Mouse (Mus musculus) megakaryocyte-erythroid progenitor cell, adult 5-6 weeks (primary cell): Measurements from ENCODE around the gene Slc26a10. TPM values are rescaled to one million over a fixed set of nuclear protein-coding genes. Genes with fewer than 3 reads are reported as not detected.
"Not testable (repeated sequence)": the region's sequence is repeated elsewhere in the genome, so short reads cannot be mapped to it uniquely, and the experiment has no call there.

Experiments
- ATAC-seq: replicated peaks from 2 replicates; pipeline ENCODE4 v1.8.0; 2016; ENCODE audit warnings: mild to moderate bottlenecking, inconsistent platforms; ENCODE audit not compliant: severe bottlenecking, poor library complexity, low FRiP score, low TSS enrichment
- total RNA-seq, 2 experiments: library from RNA; stranded (forward) in 1 of 2; stranded (reverse) in 1 of 2; fragments of 200-1000, 215-1000 nt in 1 of 2; fragments of >200 nt in 1 of 2; fragmentation: Nextera tagmentation in 1 of 2; gene quantifications; 2 replicates each; pipeline ENCODE4 v1.2.3; 2014 to 2017

Slc26a10 gene
- total RNA-seq, 2 experiments from 2014 or later = 1.8 TPM; not detected in 1

- no peak for ATAC-seq
Observed at GRCm38 (mm10) chr10:127199474-127199873, 19.0 kb upstream of the Slc26a10 start.

GRCm38 (mm10) chr10:127199068-127199467, 18.6 kb upstream of the Slc26a10 start:
- no peak for ATAC-seq

- no peak for ATAC-seq
Observed at GRCm38 (mm10) chr10:127198492-127198891, 18.0 kb upstream of the Slc26a10 start.

GRCm38 (mm10) chr10:127197505-127198110, 17.2 kb upstream of the Slc26a10 start:
- no peak for ATAC-seq

GRCm38 (mm10) chr10:127197104-127197503, 16.7 kb upstream of the Slc26a10 start:
- no peak for ATAC-seq

GRCm38 (mm10) chr10:127196392-127196791, 15.9 kb upstream of the Slc26a10 start:
- no peak for ATAC-seq

- no peak for ATAC-seq
Observed at GRCm38 (mm10) chr10:127195328-127196129, 15.1 kb upstream of the Slc26a10 start, which contains the start of gene Dtx3. Gene Dtx3 (minus strand): TSS chr10:127195728.

- ATAC-seq = no peak
Observed at GRCm38 (mm10) chr10:127194428-127195327, 14.2 kb upstream of the Slc26a10 start.

GRCm38 (mm10) chr10:127193011-127193410, 12.6 kb upstream of the Slc26a10 start:
- no peak for ATAC-seq

GRCm38 (mm10) chr10:127192057-127192328, 11.5 kb upstream of the Slc26a10 start:
- ATAC-seq = not testable (repeated sequence)

GRCm38 (mm10) chr10:127191191-127192056, 11.0 kb upstream of the Slc26a10 start:
- no peak for ATAC-seq

- no peak for ATAC-seq
Observed at GRCm38 (mm10) chr10:127190398-127191190, 10.1 kb upstream of the Slc26a10 start.

- peak; percentile 11 for ATAC-seq
Observed at GRCm38 (mm10) chr10:127189651-127190381, 9.4 kb upstream of the Slc26a10 start, which contains the start of gene Arhgef25. Gene Arhgef25 (minus strand): TSS chr10:127190083.

- peak; percentile 69 for ATAC-seq
Observed at GRCm38 (mm10) chr10:127189116-127189650, 8.7 kb upstream of the Slc26a10 start.

- 0 out of 2 replicates have a peak, but pooled peaks have one; percentile 2 for ATAC-seq
Observed at GRCm38 (mm10) chr10:127188465-127189115, 8.1 kb upstream of the Slc26a10 start.

GRCm38 (mm10) chr10:127188079-127188453, 7.6 kb upstream of the Slc26a10 start:
- ATAC-seq = no peak
